Mouse (Mus musculus): ENCODE data around the gene Fgfr2. TPM values are rescaled to one million over a fixed set of nuclear protein-coding genes. Genes with fewer than 3 reads are reported as not detected.

Fgfr2 gene
- polyA plus RNA-seq, 1 experiment from 2014 or later, result 86.9 TPM

- Histone ChIP-seq H3K36me3 (ENCODE audit: control insufficient read depth, insufficient read depth, low read length) (0 out of 2 replicates have a peak, but pooled peaks cover 2% of the 10 kb centered on the region), H3K9me3 (ENCODE audit: control insufficient read depth, low read length) (no peaks in the 10 kb centered on the region), H3K27ac (ENCODE audit: low read depth, low read length) (no peak overlapping the region), H3K4me3 (ENCODE audit: low read depth, low read length) (no peak overlapping the region), H3K27me3 (ENCODE audit: control insufficient read depth, insufficient read depth, low read length) (no peaks in the 10 kb centered on the region), H3K4me2 (ENCODE audit: low read depth) (no peak overlapping the region), H3K4me1 (ENCODE audit: control insufficient read depth, insufficient read depth, low read length) (peaks cover 9% of the 10 kb centered on the region; the same call in 1 of the 2 replicates), H3K9ac (ENCODE audit: low read length) (no peak overlapping the region)
- ATAC-seq (ENCODE audit: insufficient read depth, low FRiP score, low TSS enrichment) (no peak), DNase-seq (ENCODE audit: low spot score) (no peak)
- WGBS, result 72% methylated on average over 12 of the region's 12 CpGs
Measured at GRCm38 (mm10) chr7:132768498-132769344, 354.4 kb downstream of the Fgfr2 start.

- no peak for DNase-seq (ENCODE audit: low spot score)
Measured at GRCm38 (mm10) chr7:132767999-132768370, 355.2 kb downstream of the Fgfr2 start.

GRCm38 (mm10) chr7:132767233-132767998 is 355.7 kb downstream of the Fgfr2 start:
- H3K4me1 ChIP-seq (ENCODE audit: control insufficient read depth, insufficient read depth, low read length), result peaks cover 9% of the 10 kb centered on the region; the same call in 1 of the 2 replicates
- no peak overlapping the region for H3K4me3 ChIP-seq (ENCODE audit: low read depth, low read length)
- H3K27ac ChIP-seq (ENCODE audit: low read depth, low read length), result no peak overlapping the region
- no peak for ATAC-seq (ENCODE audit: insufficient read depth, low FRiP score, low TSS enrichment)
- no peak overlapping the region for H3K9ac ChIP-seq (ENCODE audit: low read length)
- H3K36me3 ChIP-seq (ENCODE audit: control insufficient read depth, insufficient read depth, low read length), result no peaks in the 10 kb centered on the region
- H3K27me3 ChIP-seq (ENCODE audit: control insufficient read depth, insufficient read depth, low read length), result no peaks in the 10 kb centered on the region
- no peak for DNase-seq (ENCODE audit: low spot score)
- no peaks in the 10 kb centered on the region for H3K9me3 ChIP-seq (ENCODE audit: control insufficient read depth, low read length)
- WGBS, result 47% methylated on average over 12 of the region's 12 CpGs
- H3K4me2 ChIP-seq (ENCODE audit: low read depth), result no peak overlapping the region

More at GRCm38 (mm10) chr7:132767999-132768370, 355.2 kb downstream of the Fgfr2 start:
- Histone ChIP-seq H3K9ac (ENCODE audit: low read length) (no peak overlapping the region), H3K27ac (ENCODE audit: low read depth, low read length) (no peak overlapping the region), H3K36me3 (ENCODE audit: control insufficient read depth, insufficient read depth, low read length) (0 out of 2 replicates have a peak, but pooled peaks cover 2% of the 10 kb centered on the region), H3K27me3 (ENCODE audit: control insufficient read depth, insufficient read depth, low read length) (no peaks in the 10 kb centered on the region), H3K9me3 (ENCODE audit: control insufficient read depth, low read length) (no peaks in the 10 kb centered on the region), H3K4me3 (ENCODE audit: low read depth, low read length) (no peak overlapping the region), H3K4me2 (ENCODE audit: low read depth) (no peak overlapping the region), H3K4me1 (ENCODE audit: control insufficient read depth, insufficient read depth, low read length) (peaks cover 9% of the 10 kb centered on the region; the same call in 1 of the 2 replicates)
- 86% methylated on average over 4 of the region's 4 CpGs for WGBS
- no peak for ATAC-seq (ENCODE audit: insufficient read depth, low FRiP score, low TSS enrichment)

GRCm38 (mm10) chr7:132766235-132766871 is 356.8 kb downstream of the Fgfr2 start:
- ATAC-seq (ENCODE audit: insufficient read depth, low FRiP score, low TSS enrichment) (no peak), DNase-seq (ENCODE audit: low spot score) (no peak)
- no peaks in the 10 kb centered on the region for H3K9me3 ChIP-seq (ENCODE audit: control insufficient read depth, low read length)
- no peak overlapping the region for H3K4me2 ChIP-seq (ENCODE audit: low read depth)
- H3K27me3 ChIP-seq (ENCODE audit: control insufficient read depth, insufficient read depth, low read length), result no peaks in the 10 kb centered on the region
- no peak overlapping the region for H3K27ac ChIP-seq (ENCODE audit: low read depth, low read length)
- peaks cover 9% of the 10 kb centered on the region; the same call in 1 of the 2 replicates for H3K4me1 ChIP-seq (ENCODE audit: control insufficient read depth, insufficient read depth, low read length)
- WGBS, result 93% methylated on average over 11 of the region's 11 CpGs
- H3K36me3 ChIP-seq (ENCODE audit: control insufficient read depth, insufficient read depth, low read length), result no peaks in the 10 kb centered on the region
- no peak overlapping the region for H3K9ac ChIP-seq (ENCODE audit: low read length)
- no peak overlapping the region for H3K4me3 ChIP-seq (ENCODE audit: low read depth, low read length)

- DNase-seq (ENCODE audit: low spot score), result no peak
- WGBS, result 86% methylated on average over 3 of the region's 3 CpGs
Measured at GRCm38 (mm10) chr7:132765629-132766186, 357.4 kb downstream of the Fgfr2 start.

GRCm38 (mm10) chr7:132764896-132765491 is 358.2 kb downstream of the Fgfr2 start:
- ATAC-seq (ENCODE audit: insufficient read depth, low FRiP score, low TSS enrichment) (no peak), DNase-seq (ENCODE audit: low spot score) (no peak)
- Histone ChIP-seq H3K36me3 (ENCODE audit: control insufficient read depth, insufficient read depth, low read length) (no peaks in the 10 kb centered on the region), H3K4me1 (ENCODE audit: control insufficient read depth, insufficient read depth, low read length) (peaks cover 9% of the 10 kb centered on the region; the same call in 1 of the 2 replicates), H3K9me3 (ENCODE audit: control insufficient read depth, low read length) (no peaks in the 10 kb centered on the region), H3K27me3 (ENCODE audit: control insufficient read depth, insufficient read depth, low read length) (no peaks in the 10 kb centered on the region), H3K4me3 (ENCODE audit: low read depth, low read length) (no peak overlapping the region), H3K4me2 (ENCODE audit: low read depth) (no peak overlapping the region), H3K27ac (ENCODE audit: low read depth, low read length) (no peak overlapping the region), H3K9ac (ENCODE audit: low read length) (no peak overlapping the region)
- WGBS, result 88% methylated on average over 4 of the region's 4 CpGs

More at GRCm38 (mm10) chr7:132765629-132766186, 357.4 kb downstream of the Fgfr2 start:
- Histone ChIP-seq H3K9ac (ENCODE audit: low read length) (no peak overlapping the region), H3K4me3 (ENCODE audit: low read depth, low read length) (no peak overlapping the region), H3K27me3 (ENCODE audit: control insufficient read depth, insufficient read depth, low read length) (no peaks in the 10 kb centered on the region), H3K4me1 (ENCODE audit: control insufficient read depth, insufficient read depth, low read length) (peaks cover 9% of the 10 kb centered on the region; the same call in 1 of the 2 replicates), H3K4me2 (ENCODE audit: low read depth) (no peak overlapping the region), H3K9me3 (ENCODE audit: control insufficient read depth, low read length) (no peaks in the 10 kb centered on the region), H3K36me3 (ENCODE audit: control insufficient read depth, insufficient read depth, low read length) (no peaks in the 10 kb centered on the region), H3K27ac (ENCODE audit: low read depth, low read length) (no peak overlapping the region)
- no peak for ATAC-seq (ENCODE audit: insufficient read depth, low FRiP score, low TSS enrichment)

GRCm38 (mm10) chr7:132764314-132764713 is 358.8 kb downstream of the Fgfr2 start:
- Histone ChIP-seq H3K9me3 (ENCODE audit: control insufficient read depth, low read length) (no peaks in the 10 kb centered on the region), H3K36me3 (ENCODE audit: control insufficient read depth, insufficient read depth, low read length) (no peaks in the 10 kb centered on the region), H3K27me3 (ENCODE audit: control insufficient read depth, insufficient read depth, low read length) (no peaks in the 10 kb centered on the region), H3K27ac (ENCODE audit: low read depth, low read length) (no peak overlapping the region), H3K4me3 (ENCODE audit: low read depth, low read length) (no peak overlapping the region), H3K4me1 (ENCODE audit: control insufficient read depth, insufficient read depth, low read length) (peaks cover 9% of the 10 kb centered on the region; the same call in 1 of the 2 replicates), H3K9ac (ENCODE audit: low read length) (no peak overlapping the region), H3K4me2 (ENCODE audit: low read depth) (no peak overlapping the region)
- 94% methylated on average over 4 of the region's 4 CpGs for WGBS
- DNase-seq (ENCODE audit: low spot score) (no peak), ATAC-seq (ENCODE audit: insufficient read depth, low FRiP score, low TSS enrichment) (no peak)

GRCm38 (mm10) chr7:132763911-132764310 is 359.2 kb downstream of the Fgfr2 start:
- Histone ChIP-seq H3K27me3 (ENCODE audit: control insufficient read depth, insufficient read depth, low read length) (no peaks in the 10 kb centered on the region), H3K27ac (ENCODE audit: low read depth, low read length) (no peak overlapping the region), H3K4me3 (ENCODE audit: low read depth, low read length) (no peak overlapping the region), H3K4me2 (ENCODE audit: low read depth) (no peak overlapping the region), H3K4me1 (ENCODE audit: control insufficient read depth, insufficient read depth, low read length) (peaks cover 9% of the 10 kb centered on the region; the same call in 1 of the 2 replicates), H3K9ac (ENCODE audit: low read length) (no peak overlapping the region), H3K9me3 (ENCODE audit: control insufficient read depth, low read length) (no peaks in the 10 kb centered on the region), H3K36me3 (ENCODE audit: control insufficient read depth, insufficient read depth, low read length) (no peaks in the 10 kb centered on the region)
- DNase-seq (ENCODE audit: low spot score) (no peak), ATAC-seq (ENCODE audit: insufficient read depth, low FRiP score, low TSS enrichment) (no peak)
- 90% methylated on average over 5 of the region's 5 CpGs for WGBS
